Mouse (Mus musculus): ENCODE data around the gene Hsd11b2. TPM values are rescaled to one million over a fixed set of nuclear protein-coding genes. Genes with fewer than 3 reads are reported as not detected.
"Not testable (repeated sequence)": the region's sequence is repeated elsewhere in the genome, so short reads cannot be mapped to it uniquely, and the experiment has no call there.

Hsd11b2 gene
- polyA plus RNA-seq, 1 experiment from 2014 or later: 24.7 TPM

DNA sequence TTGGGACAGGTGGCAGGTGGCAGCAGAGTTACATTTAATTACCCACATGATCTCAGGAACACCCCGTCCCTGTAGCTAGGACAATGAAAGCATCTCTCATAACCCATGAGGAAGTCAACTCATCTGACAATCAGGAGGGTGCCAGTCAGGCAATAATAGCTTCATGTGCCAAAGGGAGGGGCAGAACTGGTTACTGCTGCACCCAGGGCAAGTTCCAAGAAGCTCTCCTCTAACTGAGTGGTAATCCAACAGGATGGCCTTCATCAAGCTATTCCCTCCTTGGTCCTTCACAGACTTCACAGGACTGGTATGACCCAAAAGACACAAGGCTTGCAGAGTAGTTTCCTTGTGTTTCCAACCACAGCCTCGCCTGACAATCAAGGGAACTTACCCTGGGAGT, 31.5 kb downstream of the Hsd11b2 start:
- Histone ChIP-seq H3K9me3 (replicated peaks) (no peaks in the 10 kb centered on the region), H3K4me3 (no peak overlapping the region), H3K4me2 (replicated peaks) (no peak overlapping the region), H3K4me1 (peaks cover 3% of the 10 kb centered on the region; the same call in 1 of the 2 replicates), H3K27ac (no peak overlapping the region), H3K36me3 (no peaks in the 10 kb centered on the region), H3K9ac (no peak overlapping the region), H3K27me3 (no peaks in the 10 kb centered on the region)
- ATAC-seq (ENCODE audit: low FRiP score): no peak
- 77% methylated on average over 2 of the region's 2 CpGs for WGBS

DNA sequence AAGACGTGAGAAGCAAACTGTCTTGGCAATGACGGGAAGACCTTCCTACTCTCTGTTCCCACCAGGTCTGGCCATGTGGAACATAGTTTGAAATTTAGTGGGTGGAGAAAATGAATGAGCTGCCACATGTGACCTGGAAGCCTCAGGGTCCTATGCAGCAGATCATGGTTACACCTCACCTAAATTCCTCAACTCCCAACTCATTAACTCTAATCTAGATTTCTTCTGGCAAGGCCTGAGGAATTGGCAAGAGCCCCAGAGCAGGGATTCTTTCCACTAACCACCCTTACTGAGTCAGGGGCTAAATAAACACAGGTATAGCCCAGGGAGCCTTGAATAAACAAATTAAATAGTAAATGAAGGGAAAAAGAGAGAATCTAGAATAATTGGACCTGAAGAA, 33.5 kb downstream of the Hsd11b2 start:
- WGBS: 91% methylated on average over 2 of the region's 2 CpGs
- Histone ChIP-seq H3K27ac (no peak overlapping the region), H3K4me3 (no peak overlapping the region), H3K9ac (no peak overlapping the region), H3K9me3 (replicated peaks) (no peaks in the 10 kb centered on the region), H3K4me1 (no peaks in the 10 kb centered on the region), H3K4me2 (replicated peaks) (no peak overlapping the region), H3K36me3 (no peaks in the 10 kb centered on the region), H3K27me3 (no peaks in the 10 kb centered on the region)
- ATAC-seq (ENCODE audit: low FRiP score): no peak

DNA sequence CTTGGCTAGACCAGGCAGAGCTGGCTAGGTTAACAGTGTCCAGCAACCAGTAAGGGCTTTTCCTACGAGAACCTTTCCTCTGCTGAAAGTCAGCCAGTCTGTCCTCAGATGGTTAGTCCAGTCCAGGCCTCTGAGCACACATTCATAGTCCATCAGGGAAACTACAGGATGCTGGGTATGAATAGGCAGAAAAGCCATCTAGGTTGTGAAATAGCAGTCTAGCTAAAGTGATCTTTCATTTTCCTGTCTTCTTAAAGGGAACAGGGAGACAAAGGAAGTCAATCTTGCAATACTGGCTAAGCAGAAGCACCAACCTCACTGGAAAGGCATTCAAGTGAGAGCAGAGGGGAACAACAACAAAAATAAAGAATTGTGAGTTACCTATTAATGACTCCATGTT, 34.3 kb downstream of the Hsd11b2 start:
- Histone ChIP-seq H3K4me3 (no peak overlapping the region), H3K4me2 (replicated peaks) (no peak overlapping the region), H3K27ac (no peak overlapping the region), H3K9me3 (replicated peaks) (no peaks in the 10 kb centered on the region), H3K36me3 (no peaks in the 10 kb centered on the region), H3K4me1 (no peaks in the 10 kb centered on the region), H3K9ac (no peak overlapping the region), H3K27me3 (no peaks in the 10 kb centered on the region)
- ATAC-seq (ENCODE audit: low FRiP score): no peak
- WGBS: 81% methylated on average over 1 of the region's 1 CpGs

DNA sequence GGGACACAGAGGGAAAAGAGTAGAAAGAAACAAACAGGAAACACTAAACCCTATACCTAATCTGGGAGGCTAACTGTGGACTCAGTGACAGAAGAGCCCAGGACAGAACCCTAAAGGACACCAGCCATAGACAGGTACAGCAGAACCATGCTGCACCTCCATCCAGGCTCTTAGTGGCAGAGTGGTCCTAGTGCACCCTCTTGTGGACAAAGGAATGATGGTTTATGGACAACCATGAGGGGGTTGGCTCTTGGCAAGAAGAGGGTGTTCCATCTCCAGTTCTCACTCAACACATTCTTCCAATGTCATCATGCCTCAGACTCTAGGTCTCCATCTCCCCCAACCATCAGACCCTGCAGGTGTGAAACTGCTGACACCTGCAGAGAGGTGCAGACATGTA, 35.5 kb downstream of the Hsd11b2 start:
- ATAC-seq (ENCODE audit: low FRiP score): 0 out of 2 replicates have a peak, but pooled peaks have one; percentile 48
- Histone ChIP-seq H3K9me3 (replicated peaks) (no peaks in the 10 kb centered on the region), H3K9ac (no peak overlapping the region), H3K27me3 (no peaks in the 10 kb centered on the region), H3K4me2 (replicated peaks) (no peak overlapping the region), H3K36me3 (peaks cover 5% of the 10 kb centered on the region; the same call in 1 of the 2 replicates), H3K4me3 (no peak overlapping the region), H3K27ac (no peak overlapping the region), H3K4me1 (no peaks in the 10 kb centered on the region)

DNA sequence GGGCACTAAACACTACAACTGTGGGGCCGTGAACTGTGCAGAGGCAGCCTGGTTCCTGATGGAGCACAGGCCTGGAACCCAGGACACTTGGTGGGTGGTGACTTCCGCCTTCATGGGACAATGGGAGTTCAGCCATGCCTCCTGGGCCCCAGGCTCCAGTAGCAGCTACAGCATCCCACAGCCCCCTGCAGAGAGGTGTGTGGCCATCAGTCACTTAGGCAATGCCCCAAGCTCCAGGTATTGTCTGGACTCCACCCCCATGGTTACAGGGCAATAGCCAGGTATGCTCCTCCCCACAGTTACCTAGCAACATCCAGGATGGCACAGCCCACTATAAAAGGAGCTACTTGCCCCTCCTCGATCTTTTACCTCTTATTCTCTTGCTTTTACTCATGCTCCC, 36.7 kb downstream of the Hsd11b2 start:
- WGBS: 62% methylated on average over 3 of the region's 3 CpGs
- no peak for ATAC-seq (ENCODE audit: low FRiP score)

DNA sequence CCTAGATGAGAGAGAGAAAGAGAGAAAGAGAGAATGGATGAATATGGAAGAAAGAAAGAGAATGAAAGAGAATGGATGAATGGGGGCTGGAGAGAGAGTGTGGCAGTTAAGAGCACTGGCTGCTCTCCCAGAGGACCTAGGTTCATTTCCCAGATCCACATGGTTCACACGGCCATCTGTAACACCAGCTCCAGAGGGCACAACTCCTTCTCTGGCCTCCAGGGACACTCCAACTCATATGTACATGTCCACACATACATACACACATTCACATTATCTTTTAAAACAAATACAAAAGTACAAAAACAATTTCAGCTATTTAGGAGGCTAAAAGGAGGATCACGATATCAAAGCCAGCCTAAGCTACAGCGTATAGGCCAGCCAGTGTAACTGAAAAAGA, 44.3 kb downstream of the Hsd11b2 start:
- no peak overlapping the region for H3K9ac ChIP-seq
- 87% methylated on average over 3 of the region's 3 CpGs for WGBS
- H3K4me2 ChIP-seq (replicated peaks): no peak overlapping the region
- peaks cover 27% of the 10 kb centered on the region for H3K4me1 ChIP-seq
- H3K27ac ChIP-seq: no peak overlapping the region
- ATAC-seq (ENCODE audit: low FRiP score): no peak
- H3K27me3 ChIP-seq: no peaks in the 10 kb centered on the region; the same call in 1 of the 2 replicates
- peaks cover 10% of the 10 kb centered on the region; the same call in 1 of the 2 replicates for H3K36me3 ChIP-seq
- no peaks in the 10 kb centered on the region for H3K9me3 ChIP-seq (replicated peaks)
- H3K4me3 ChIP-seq: no peak overlapping the region

More for the DNA sequence above, 36.7 kb downstream of the Hsd11b2 start:
- Histone ChIP-seq H3K4me2 (replicated peaks) (no peak overlapping the region), H3K9me3 (replicated peaks) (no peaks in the 10 kb centered on the region), H3K4me3 (no peak overlapping the region), H3K27ac (no peak overlapping the region), H3K4me1 (no peaks in the 10 kb centered on the region), H3K27me3 (no peaks in the 10 kb centered on the region), H3K36me3 (peaks cover 9% of the 10 kb centered on the region; the same call in 1 of the 2 replicates), H3K9ac (no peak overlapping the region)

DNA sequence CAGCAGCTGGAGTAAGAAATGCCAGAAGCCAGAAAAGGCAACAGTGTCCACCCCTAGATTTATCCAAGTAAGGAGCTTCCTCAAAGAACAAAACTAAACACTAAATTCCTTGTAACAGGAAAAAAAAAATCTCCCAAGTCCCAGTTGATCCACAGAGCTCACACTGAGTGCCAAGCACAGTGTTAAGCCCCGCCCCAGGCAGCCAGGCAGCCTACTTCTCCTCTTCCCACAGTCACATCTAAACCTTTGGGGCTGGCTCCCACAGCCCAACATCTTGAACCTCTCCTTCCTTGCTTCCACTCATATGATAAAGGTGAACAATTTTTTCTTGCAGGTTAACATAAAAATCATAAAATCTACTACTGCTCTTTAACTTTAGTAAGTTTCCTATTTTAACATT, 45.3 kb downstream of the Hsd11b2 start:
- H3K9ac ChIP-seq: no peak overlapping the region
- H3K4me3 ChIP-seq: no peak overlapping the region
- WGBS: 91% methylated on average over 1 of the region's 1 CpGs
- ATAC-seq (ENCODE audit: low FRiP score): no peak
- no peak overlapping the region for H3K27ac ChIP-seq
- H3K36me3 ChIP-seq: 0 out of 2 replicates have a peak, but pooled peaks cover 5% of the 10 kb centered on the region
- no peaks in the 10 kb centered on the region for H3K9me3 ChIP-seq (replicated peaks)
- H3K4me1 ChIP-seq: peaks cover 27% of the 10 kb centered on the region
- H3K27me3 ChIP-seq: no peaks in the 10 kb centered on the region; the same call in 1 of the 2 replicates
- H3K4me2 ChIP-seq (replicated peaks): no peak overlapping the region

DNA sequence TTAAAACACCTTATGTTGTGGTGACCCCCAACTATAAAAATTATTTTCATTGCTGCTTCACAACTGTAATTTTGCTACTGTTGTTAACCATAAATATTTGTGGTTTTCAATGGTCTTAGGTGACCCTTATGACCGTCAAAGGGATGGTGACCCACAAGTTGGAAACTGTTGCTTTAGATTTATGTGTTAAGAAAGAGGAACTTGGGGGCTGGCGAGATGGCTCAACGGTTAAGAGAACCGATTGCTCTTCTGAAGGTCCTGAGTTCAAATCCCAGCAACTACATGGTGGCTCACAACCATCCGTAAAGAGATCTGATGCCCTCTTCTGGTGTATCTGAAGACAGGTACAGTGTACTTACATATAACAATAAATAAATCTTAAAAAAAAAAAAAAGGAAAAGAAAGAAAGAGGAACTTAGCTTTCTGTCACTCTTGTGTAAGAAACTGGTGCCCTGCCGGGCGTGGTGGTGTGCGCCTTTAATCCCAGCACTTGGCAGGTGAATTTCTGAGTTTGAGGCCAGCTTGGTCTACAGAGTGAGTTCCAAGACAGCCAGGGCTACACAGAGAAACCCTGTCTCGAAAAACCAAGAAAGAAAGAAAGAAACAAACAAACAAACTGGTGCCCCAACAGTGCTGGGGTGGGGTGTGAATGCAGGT, 46.1 kb downstream of the Hsd11b2 start:
- Histone ChIP-seq H3K4me3 (peak overlapping the region; percentile 76), H3K4me2 (replicated peaks) (peak overlapping the region; percentile 80), H3K4me1 (peaks cover 27% of the 10 kb centered on the region), H3K9ac (peak overlapping the region; percentile 84)
- not testable (repeated sequence) for H3K27ac ChIP-seq; H3K36me3 ChIP-seq; H3K9me3 ChIP-seq (replicated peaks); H3K27me3 ChIP-seq; ATAC-seq (ENCODE audit: low FRiP score)
- WGBS: 85% methylated on average over 9 of the region's 9 CpGs

DNA sequence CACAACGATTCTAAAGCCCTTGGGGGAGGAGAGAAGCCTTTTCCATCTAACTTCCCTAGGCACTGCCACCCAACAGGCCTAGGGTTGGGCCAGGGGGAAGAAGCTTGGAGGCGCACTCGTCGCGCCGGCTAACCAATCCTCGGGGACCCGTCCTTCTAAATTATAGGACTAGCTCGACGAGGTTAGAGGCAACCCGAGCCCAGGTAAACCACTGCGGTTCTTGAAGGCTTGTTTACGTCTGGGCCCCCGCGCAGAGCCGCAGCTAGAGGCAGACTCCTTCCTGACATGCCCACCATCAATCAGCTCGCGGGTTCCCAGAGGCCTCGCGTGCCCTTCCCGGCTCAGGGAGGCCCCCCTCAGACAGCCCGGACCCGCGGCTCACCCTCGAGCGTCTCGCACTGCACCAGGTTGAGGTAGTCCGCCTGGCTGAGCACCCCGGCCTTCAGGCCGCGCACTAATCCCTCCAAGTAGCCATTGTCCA, 46.9 kb downstream of the Hsd11b2 start:
- Histone ChIP-seq H3K4me1 (peaks cover 27% of the 10 kb centered on the region), H3K4me3 (peak overlapping the region; percentile 76), H3K27me3 (no peaks in the 10 kb centered on the region; the same call in 1 of the 2 replicates), H3K9ac (peak overlapping the region; percentile 84), H3K27ac (peak overlapping the region; percentile 85), H3K9me3 (replicated peaks) (no peaks in the 10 kb centered on the region), H3K36me3 (no peaks in the 10 kb centered on the region), H3K4me2 (replicated peaks) (peak overlapping the region; percentile 80)
- peak; percentile 84 for ATAC-seq (ENCODE audit: low FRiP score)
- WGBS: under 1% methylated on average over 31 of the region's 31 CpGs

DNA sequence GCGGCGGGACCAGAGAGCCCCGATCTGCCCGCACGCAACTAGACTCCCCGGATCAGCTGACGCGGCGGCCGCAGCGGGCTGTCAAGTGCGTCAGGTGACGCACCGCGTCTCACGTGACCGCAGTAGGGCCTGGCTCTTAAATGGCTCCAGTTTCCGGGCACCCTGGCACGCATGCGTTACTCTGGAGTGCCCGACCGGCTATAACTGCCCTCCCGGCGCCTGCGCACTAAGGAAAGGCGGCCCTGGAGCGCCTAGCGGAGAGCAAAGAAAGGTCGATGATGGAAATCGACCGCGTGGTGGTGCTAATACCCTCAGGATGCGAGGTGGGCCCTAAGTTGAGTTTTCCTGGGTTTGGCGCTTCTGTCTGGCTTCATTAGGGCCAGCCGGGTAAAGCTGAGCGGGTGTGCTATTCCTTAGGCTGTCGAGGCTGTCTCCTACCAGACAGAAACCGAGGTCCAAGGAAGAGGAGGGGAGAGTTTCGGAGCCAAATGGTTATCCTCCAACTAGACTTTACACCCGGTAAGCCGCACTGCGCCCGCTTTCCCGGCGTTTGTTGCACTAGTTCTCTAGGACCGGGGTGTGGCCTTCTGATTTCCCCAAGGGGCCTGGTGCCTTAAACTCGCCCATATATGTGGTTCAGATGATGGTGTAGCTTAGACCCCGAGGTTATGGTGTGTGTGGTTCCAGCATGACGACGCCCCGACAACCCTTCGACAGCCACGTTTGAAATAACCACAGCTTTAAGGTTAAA, 47.6 kb downstream of the Hsd11b2 start, which contains the start of gene Atp6v0d1:
TSS of gene Atp6v0d1 (minus strand) at position 96 of the 751 bp plus-strand sequence.
- Histone ChIP-seq H3K27ac (peak within 1 kb of the TSS; percentile 85), H3K4me2 (replicated peaks) (peak within 1 kb of the TSS; percentile 80), H3K27me3 (no peaks in the 10 kb centered on the region; the same call in 1 of the 2 replicates), H3K36me3 (no peaks in the 10 kb centered on the region), H3K9ac (peak within 1 kb of the TSS; percentile 84), H3K4me3 (peak within 1 kb of the TSS; percentile 76), H3K9me3 (replicated peaks) (no peaks in the 10 kb centered on the region), H3K4me1 (peaks cover 27% of the 10 kb centered on the region)
- WGBS: 3% methylated on average over 53 of the region's 53 CpGs
- ATAC-seq (ENCODE audit: low FRiP score): peak; percentile 99

DNA sequence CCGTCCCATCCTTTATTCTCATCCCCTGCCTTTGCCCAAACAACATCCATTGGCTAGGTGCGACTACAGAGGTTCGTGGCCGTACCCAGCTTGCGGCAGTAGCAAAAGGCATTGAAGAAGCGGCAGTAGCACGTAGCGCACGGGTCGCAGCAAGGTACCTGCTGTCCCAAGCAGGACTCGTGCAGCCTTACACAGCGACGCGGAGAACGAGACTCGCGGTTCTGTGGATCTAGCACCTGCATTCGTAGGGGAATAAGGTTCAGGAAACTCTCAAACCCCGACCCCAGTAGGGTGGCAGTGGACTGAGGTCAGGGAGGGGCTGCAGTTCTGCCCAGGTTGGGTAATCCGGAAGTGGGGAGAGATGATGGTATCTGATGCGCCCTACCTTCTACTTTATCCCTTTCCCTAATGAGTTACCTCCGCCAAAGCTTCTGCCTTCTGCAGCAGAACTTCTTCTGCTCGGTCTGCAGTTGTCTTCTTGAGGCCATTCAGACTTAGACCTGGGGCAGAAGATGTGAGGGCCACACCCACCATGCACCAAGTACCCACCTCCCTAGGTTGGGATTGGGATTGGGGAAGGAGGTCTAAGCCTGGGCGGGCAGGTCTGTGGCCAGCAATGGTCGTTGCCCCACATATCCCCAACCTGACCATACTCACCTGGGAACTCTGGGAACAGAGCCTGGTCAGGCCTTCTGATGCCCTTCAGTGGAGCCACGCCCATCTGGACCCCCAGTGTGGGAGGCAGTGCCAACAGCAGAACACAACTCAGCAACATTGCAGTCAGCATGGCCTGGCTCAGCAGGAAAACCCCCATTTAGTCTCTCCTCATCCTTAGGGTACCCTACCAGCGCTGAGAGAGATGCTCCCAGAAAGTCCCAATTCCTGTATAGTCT, 48.4 kb downstream of the Hsd11b2 start:
- peak overlapping the region; percentile 40 for H3K27ac ChIP-seq
- 27% methylated on average over 27 of the region's 27 CpGs for WGBS
- ATAC-seq (ENCODE audit: low FRiP score): peak; percentile 12; the same call in 1 of the 2 replicates
- peaks cover 27% of the 10 kb centered on the region for H3K4me1 ChIP-seq
- no peaks in the 10 kb centered on the region; the same call in 1 of the 2 replicates for H3K27me3 ChIP-seq
- H3K36me3 ChIP-seq: no peaks in the 10 kb centered on the region
- H3K9ac ChIP-seq: peak overlapping the region; percentile 60
- peak overlapping the region; percentile 76 for H3K4me3 ChIP-seq
- H3K4me2 ChIP-seq (replicated peaks): peak overlapping the region; percentile 80
- no peaks in the 10 kb centered on the region for H3K9me3 ChIP-seq (replicated peaks)

DNA sequence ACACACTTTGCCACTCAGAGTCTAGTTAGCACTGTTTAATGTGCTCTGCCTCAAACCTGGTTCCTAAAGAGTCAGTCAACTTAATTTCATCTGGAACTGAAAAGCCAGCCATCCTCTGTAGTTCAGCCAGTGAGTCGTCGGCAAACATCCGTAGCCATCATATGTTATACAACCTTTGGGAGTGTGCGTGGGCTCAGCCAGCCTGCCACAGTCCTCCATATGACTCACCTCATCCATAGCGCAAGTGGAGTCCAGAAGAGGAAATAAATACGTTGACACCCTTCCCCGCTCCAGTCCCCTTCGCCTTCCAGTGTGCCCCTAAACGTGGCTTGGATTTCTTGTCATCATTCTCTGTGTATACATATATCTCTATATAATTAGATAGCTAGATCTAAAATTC, 53.3 kb downstream of the Hsd11b2 start:
- H3K9me3 ChIP-seq (replicated peaks): no peaks in the 10 kb centered on the region
- no peak for ATAC-seq (ENCODE audit: low FRiP score)

More for the DNA sequence above, 53.3 kb downstream of the Hsd11b2 start:
- H3K9ac ChIP-seq: no peak overlapping the region
- 88% methylated on average over 9 of the region's 9 CpGs for WGBS
- no peaks in the 10 kb centered on the region; the same call in 1 of the 2 replicates for H3K27me3 ChIP-seq
- H3K36me3 ChIP-seq: no peaks in the 10 kb centered on the region
- no peak overlapping the region for H3K27ac ChIP-seq
- H3K4me3 ChIP-seq: no peak overlapping the region
- H3K4me1 ChIP-seq: peaks cover 6% of the 10 kb centered on the region
- H3K4me2 ChIP-seq (replicated peaks): no peak overlapping the region

All from hindbrain, embryonic 12.5 days (tissue).